Mouse (Mus musculus) megakaryocyte, embryonic 14.5 days (primary cell): ENCODE results near the gene Aldh3a2.

ENCODE experiments used
- FLI1 ChIP-seq: IDR thresholded peaks from 2 replicates; pipeline ENCODE4 v1.6.1; 2012; ENCODE audit warnings: low read length, inconsistent platforms, mixed read lengths
- GATA1 ChIP-seq: IDR thresholded peaks from 3 replicates; pipeline ENCODE4 v1.6.1; 2012; ENCODE audit warnings: mixed read lengths, low read length, inconsistent platforms, borderline replicate concordance

DNA sequence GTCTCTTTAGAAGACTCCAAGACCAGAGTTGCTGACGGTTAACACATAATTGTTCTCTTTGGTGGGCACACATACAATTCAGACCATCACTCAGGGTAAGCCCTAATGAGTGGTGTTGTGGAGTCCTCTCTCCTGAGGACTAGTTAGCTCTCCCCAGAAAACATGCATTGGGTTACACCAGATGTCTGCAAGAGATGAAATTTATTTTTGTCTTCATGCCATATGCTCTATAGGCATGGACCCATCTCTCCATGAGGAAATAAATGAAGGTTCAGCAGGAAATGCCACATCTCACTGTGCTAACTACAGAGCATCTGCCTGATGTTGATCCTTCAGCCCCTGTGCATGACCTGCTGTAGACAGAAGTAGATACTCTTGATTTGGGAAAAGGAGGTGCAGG is 45.3 kb downstream of the Aldh3a2 start:
- TF ChIP-seq FLI1 (no peak), GATA1 (no peak)
